Mouse (Mus musculus): ENCODE measurements around the gene Amotl2. TPM values are rescaled to one million over a fixed set of nuclear protein-coding genes. Genes with fewer than 3 reads are reported as not detected.

Gene Amotl2
- 4.2 and 4.5 TPM in 2 replicates for polyA plus RNA-seq (2015; fragmentation: Nextera tagmentation; extraction: Ambion mirVana)

DNA sequence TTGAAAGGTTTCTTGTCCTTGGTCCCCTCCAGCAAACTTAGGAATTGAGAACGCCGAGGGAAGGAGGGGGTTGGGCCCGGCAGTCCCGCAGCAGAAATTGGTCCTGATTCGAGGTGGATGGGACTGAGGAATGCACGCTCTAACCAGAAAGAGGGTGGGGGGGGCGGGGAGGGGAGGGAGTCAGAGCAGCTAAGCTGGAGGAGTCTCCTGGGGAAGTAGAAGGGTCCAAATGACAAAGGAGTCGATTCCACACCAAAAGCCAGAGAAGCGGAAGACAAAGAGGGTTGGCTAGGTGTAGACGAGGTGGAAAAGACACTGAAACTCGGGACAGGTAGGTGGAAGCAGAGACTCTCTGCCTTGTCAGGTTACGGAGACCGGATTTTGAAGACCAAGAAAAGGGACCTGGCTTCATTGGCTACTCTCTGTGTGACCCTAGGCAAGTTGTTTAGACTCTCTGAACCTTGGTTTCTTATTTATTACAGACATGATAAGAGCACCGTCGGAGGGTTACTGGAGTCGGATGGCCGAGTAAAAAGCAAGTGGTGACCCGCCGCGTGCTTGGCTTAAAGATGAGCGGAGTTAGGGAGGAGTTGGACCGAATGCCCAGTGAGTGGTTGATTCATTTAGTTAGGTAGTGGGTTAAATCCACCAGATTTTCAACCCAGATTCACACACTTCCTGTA lies at the start of gene Amotl2:
Gene Amotl2, plus strand, starts transcription at position 192 of the 683 bp plus-strand sequence.
- no peak within 1 kb of the TSS for H3K27ac ChIP-seq
- H3K36me3 ChIP-seq = peaks cover 10% of the 10 kb centered on the region; the same call in 1 of the 2 replicates
- no peaks in the 10 kb centered on the region for H3K9me3 ChIP-seq (replicated peaks)
- H3K4me3 ChIP-seq (replicated peaks) = peak within 1 kb of the TSS; percentile 63
- 6% methylated on average over 22 of the region's 22 CpGs for WGBS (ENCODE audit: insufficient replicate concordance)
- ATAC-seq (ENCODE audit: low read depth) = no peak
- peak within 1 kb of the TSS; percentile 70 for H3K9ac ChIP-seq
- no peak for DNase-seq
- H3K4me1 ChIP-seq (replicated peaks) = peaks cover 25% of the 10 kb centered on the region
- H3K4me2 ChIP-seq = peak within 1 kb of the TSS; percentile 67
- peaks cover 65% of the 10 kb centered on the region for H3K27me3 ChIP-seq

DNA sequence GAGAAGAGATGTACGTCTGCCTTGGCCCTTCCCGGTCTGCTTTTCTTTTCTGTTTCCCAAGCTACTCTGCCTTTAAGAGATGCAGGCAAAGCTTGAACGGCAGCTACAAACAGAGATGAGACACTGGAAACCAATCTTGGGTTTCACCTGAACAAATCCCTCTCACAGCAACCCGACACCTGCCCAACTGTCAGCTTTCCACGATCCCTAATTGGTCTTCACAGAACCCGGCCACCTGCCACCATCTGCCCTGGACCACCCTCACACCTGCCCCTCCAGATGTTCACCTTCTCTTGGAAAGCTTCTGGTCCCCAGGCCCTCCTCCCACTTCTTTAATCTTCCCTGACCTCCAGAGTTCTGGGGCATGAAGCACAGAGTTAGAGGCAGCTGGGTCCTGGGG lies 48.4 kb upstream of the Amotl2 start:
- Histone ChIP-seq H3K27me3 (peaks cover 10% of the 10 kb centered on the region; the same call in 1 of the 2 replicates), H3K27ac (no peak overlapping the region), H3K9me3 (replicated peaks) (no peaks in the 10 kb centered on the region), H3K4me1 (replicated peaks) (no peaks in the 10 kb centered on the region), H3K36me3 (no peaks in the 10 kb centered on the region), H3K9ac (no peak overlapping the region), H3K4me2 (no peak overlapping the region), H3K4me3 (replicated peaks) (no peak overlapping the region)
- no peak for ATAC-seq (ENCODE audit: low read depth)
- DNase-seq = no peak
- 45% methylated on average over 6 of the region's 6 CpGs for WGBS (ENCODE audit: insufficient replicate concordance)

- Histone ChIP-seq H3K4me2 (no peak overlapping the region), H3K27me3 (peaks cover 10% of the 10 kb centered on the region; the same call in 1 of the 2 replicates)
- 71% methylated on average over 12 of the region's 12 CpGs for WGBS (ENCODE audit: insufficient replicate concordance)
These were observed 47.6 kb upstream of the Amotl2 start for GRCm38 (mm10) chr9:102668906-102669305.

DNA sequence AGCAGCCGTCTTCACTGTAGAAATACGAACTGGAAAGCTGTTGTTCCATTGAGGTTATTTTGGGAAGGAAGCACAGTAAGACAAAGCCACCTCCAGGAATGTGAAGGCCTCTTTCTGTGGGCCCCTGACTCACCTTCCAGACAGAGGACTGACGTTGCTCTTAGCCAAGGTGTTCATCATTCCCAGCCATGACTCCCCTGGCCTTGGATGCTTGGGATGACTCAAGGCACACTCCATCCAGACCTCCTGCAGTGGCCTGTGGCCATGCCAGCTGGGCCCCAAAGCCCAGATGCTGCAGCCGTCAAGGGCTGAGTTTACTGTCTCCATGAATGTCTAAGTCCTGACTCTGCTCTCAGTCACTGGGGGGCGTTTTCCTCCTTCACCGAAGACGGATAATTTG lies 43.1 kb upstream of the Amotl2 start:
- no peak overlapping the region for H3K4me2 ChIP-seq
- H3K4me3 ChIP-seq (replicated peaks) = no peak overlapping the region
- H3K27me3 ChIP-seq = peaks cover 2% of the 10 kb centered on the region; the same call in 1 of the 2 replicates
- DNase-seq = no peak
- ATAC-seq (ENCODE audit: low read depth) = no peak
- whole genome bisulfite sequencing (ENCODE audit: insufficient replicate concordance) = 61% methylated on average over 7 of the region's 7 CpGs
- no peaks in the 10 kb centered on the region for H3K4me1 ChIP-seq (replicated peaks)
- H3K27ac ChIP-seq = no peak overlapping the region
- no peak overlapping the region for H3K9ac ChIP-seq
- no peaks in the 10 kb centered on the region for H3K9me3 ChIP-seq (replicated peaks)
- H3K36me3 ChIP-seq = no peaks in the 10 kb centered on the region

More at GRCm38 (mm10) chr9:102668906-102669305, 47.6 kb upstream of the Amotl2 start:
- no peak overlapping the region for H3K27ac ChIP-seq
- no peak overlapping the region for H3K4me3 ChIP-seq (replicated peaks)
- no peaks in the 10 kb centered on the region for H3K36me3 ChIP-seq
- DNase-seq = no peak
- ATAC-seq (ENCODE audit: low read depth) = no peak
- no peak overlapping the region for H3K9ac ChIP-seq
- no peaks in the 10 kb centered on the region for H3K4me1 ChIP-seq (replicated peaks)
- no peaks in the 10 kb centered on the region for H3K9me3 ChIP-seq (replicated peaks)

DNA sequence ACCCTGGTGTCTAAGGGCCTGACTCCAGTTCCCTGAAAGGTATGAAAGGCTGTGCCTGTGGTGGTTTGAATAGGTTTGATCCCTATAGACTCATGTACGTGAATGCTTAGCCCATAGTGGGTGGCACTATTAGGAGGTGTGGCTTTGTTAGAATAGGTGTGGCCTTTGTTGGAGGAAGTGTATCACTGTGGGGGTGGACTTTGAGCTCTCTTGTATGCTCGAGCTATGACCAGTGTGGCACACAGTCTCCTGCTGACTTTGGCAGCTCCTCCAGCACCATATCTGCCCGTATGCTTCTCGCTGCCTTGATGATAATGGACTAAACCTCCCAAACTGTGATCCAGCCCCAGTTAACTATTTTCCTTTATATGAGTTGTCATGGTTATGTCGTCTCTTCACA lies 40.5 kb upstream of the Amotl2 start:
- Histone ChIP-seq H3K9ac (no peak overlapping the region), H3K9me3 (replicated peaks) (no peaks in the 10 kb centered on the region), H3K27me3 (no peaks in the 10 kb centered on the region), H3K4me1 (replicated peaks) (no peaks in the 10 kb centered on the region), H3K36me3 (no peaks in the 10 kb centered on the region), H3K27ac (no peak overlapping the region), H3K4me2 (no peak overlapping the region), H3K4me3 (replicated peaks) (no peak overlapping the region)
- DNase-seq (no peak), ATAC-seq (ENCODE audit: low read depth) (no peak)
- 64% methylated on average over 5 of the region's 5 CpGs for WGBS (ENCODE audit: insufficient replicate concordance)

- Histone ChIP-seq H3K27ac (no peak overlapping the region), H3K4me1 (replicated peaks) (no peaks in the 10 kb centered on the region), H3K4me3 (replicated peaks) (no peak overlapping the region), H3K9ac (no peak overlapping the region), H3K9me3 (replicated peaks) (no peaks in the 10 kb centered on the region), H3K27me3 (no peaks in the 10 kb centered on the region), H3K36me3 (no peaks in the 10 kb centered on the region), H3K4me2 (no peak overlapping the region)
- WGBS (ENCODE audit: insufficient replicate concordance) = 47% methylated on average over 7 of the region's 7 CpGs
- DNase-seq = no peak
- ATAC-seq (ENCODE audit: low read depth) = no peak
These were observed 35.0 kb upstream of the Amotl2 start for GRCm38 (mm10) chr9:102681470-102681869.

- ATAC-seq (ENCODE audit: low read depth) = no peak
- H3K27ac ChIP-seq = no peak overlapping the region
- no peak overlapping the region for H3K4me2 ChIP-seq
- H3K27me3 ChIP-seq = peaks cover 45% of the 10 kb centered on the region
- no peak overlapping the region for H3K4me3 ChIP-seq (replicated peaks)
- H3K4me1 ChIP-seq (replicated peaks) = no peaks in the 10 kb centered on the region
- no peak for DNase-seq
- no peaks in the 10 kb centered on the region for H3K9me3 ChIP-seq (replicated peaks)
- no peak overlapping the region for H3K9ac ChIP-seq
- no peaks in the 10 kb centered on the region for H3K36me3 ChIP-seq
- WGBS (ENCODE audit: insufficient replicate concordance) = 45% methylated on average over 4 of the region's 4 CpGs
These were observed 28.5 kb upstream of the Amotl2 start for GRCm38 (mm10) chr9:102687943-102688342.

GRCm38 (mm10) chr9:102689406-102689939 lies 27.0 kb upstream of the Amotl2 start:
- Histone ChIP-seq H3K4me2 (peak overlapping the region; percentile 67), H3K9ac (no peak overlapping the region), H3K9me3 (replicated peaks) (no peaks in the 10 kb centered on the region), H3K36me3 (no peaks in the 10 kb centered on the region), H3K27ac (no peak overlapping the region), H3K4me3 (replicated peaks) (peak overlapping the region; percentile 46), H3K27me3 (peaks cover 45% of the 10 kb centered on the region), H3K4me1 (replicated peaks) (no peaks in the 10 kb centered on the region)
- ATAC-seq (ENCODE audit: low read depth) = no peak
- WGBS (ENCODE audit: insufficient replicate concordance) = 9% methylated on average over 13 of the region's 13 CpGs
- no peak for DNase-seq

- no peak for DNase-seq
- peaks cover 45% of the 10 kb centered on the region for H3K27me3 ChIP-seq
- H3K4me1 ChIP-seq (replicated peaks) = no peaks in the 10 kb centered on the region
- no peaks in the 10 kb centered on the region for H3K9me3 ChIP-seq (replicated peaks)
- H3K9ac ChIP-seq = no peak overlapping the region
- WGBS (ENCODE audit: insufficient replicate concordance) = under 1% methylated on average over 43 of the region's 44 CpGs
- H3K36me3 ChIP-seq = no peaks in the 10 kb centered on the region
- no peak for ATAC-seq (ENCODE audit: low read depth)
- peak overlapping the region; percentile 67 for H3K4me2 ChIP-seq
- H3K27ac ChIP-seq = no peak overlapping the region
- H3K4me3 ChIP-seq (replicated peaks) = peak overlapping the region; percentile 46
These were observed 26.4 kb upstream of the Amotl2 start for GRCm38 (mm10) chr9:102689940-102690642.

GRCm38 (mm10) chr9:102690891-102691290 lies 25.6 kb upstream of the Amotl2 start:
- WGBS (ENCODE audit: insufficient replicate concordance) = 9% methylated on average over 15 of the region's 15 CpGs
- ATAC-seq (ENCODE audit: low read depth) = no peak
- DNase-seq = no peak

GRCm38 (mm10) chr9:102692564-102693475 lies 23.7 kb upstream of the Amotl2 start:
- Histone ChIP-seq H3K4me3 (replicated peaks) (no peak overlapping the region), H3K9me3 (replicated peaks) (no peaks in the 10 kb centered on the region), H3K27ac (no peak overlapping the region), H3K9ac (no peak overlapping the region), H3K36me3 (no peaks in the 10 kb centered on the region), H3K4me2 (no peak overlapping the region), H3K27me3 (peaks cover 42% of the 10 kb centered on the region), H3K4me1 (replicated peaks) (no peaks in the 10 kb centered on the region)
- ATAC-seq (ENCODE audit: low read depth) (no peak), DNase-seq (no peak)
- WGBS (ENCODE audit: insufficient replicate concordance) = 43% methylated on average over 9 of the region's 9 CpGs

More at GRCm38 (mm10) chr9:102690891-102691290, 25.6 kb upstream of the Amotl2 start:
- H3K9me3 ChIP-seq (replicated peaks) = no peaks in the 10 kb centered on the region
- peak overlapping the region; percentile 67 for H3K4me2 ChIP-seq
- no peak overlapping the region for H3K9ac ChIP-seq
- peaks cover 45% of the 10 kb centered on the region for H3K27me3 ChIP-seq
- H3K4me3 ChIP-seq (replicated peaks) = peak overlapping the region; percentile 46; the same call in 1 of the 2 replicates
- H3K36me3 ChIP-seq = no peaks in the 10 kb centered on the region
- no peak overlapping the region for H3K27ac ChIP-seq
- H3K4me1 ChIP-seq (replicated peaks) = no peaks in the 10 kb centered on the region

All from liver, embryonic 13.5 days (tissue).